Mouse (Mus musculus): ENCODE data around the gene Morc2a. TPM values are rescaled to one million over a fixed set of nuclear protein-coding genes. Genes with fewer than 3 reads are reported as not detected.
"Not testable (repeated sequence)": the region's sequence is repeated elsewhere in the genome, so short reads cannot be mapped to it uniquely, and the experiment has no call there.

Morc2a gene
- 34.9 and 36.3 TPM in 2 replicates for total RNA-seq (2012; rRNA removed)

- in situ Hi-C loops (cut with MboI; ENCODE audit: low sequenced_read_pairs in 2 of 2, unreplicated experiment in 2 of 2), result no loop called here
- peak within 1 kb of the TSS; percentile 80 for H3K27ac ChIP-seq (ENCODE audit: insufficient read depth, low read depth, low read length, poor library complexity, severe bottlenecking)
- H3K9me3 ChIP-seq (ENCODE audit: control insufficient read depth, insufficient read depth, low read depth, low read length), result no peaks in the 10 kb centered on the region
- H3K4me3 ChIP-seq (ENCODE audit: insufficient read depth in 1 of 2, low read depth in 1 of 2, low read length in 2 of 2, poor library complexity in 1 of 2, severe bottlenecking in 1 of 2), result peak within 1 kb of the TSS; percentile 98 to 99
- TF ChIP-seq CHD2 (IDR thresholded peaks at IDR 0.05; ENCODE audit: low read depth, low read length) (no peak), HCFC1 (IDR thresholded peaks at IDR 0.05; ENCODE audit: borderline replicate concordance, insufficient read depth, low read length) (peak; percentile 62; the same call in 1 of the 2 replicates)
- DNase-seq (ENCODE audit: low read depth, low spot score), result peak; percentile 98
- H3K36me3 ChIP-seq (ENCODE audit: control insufficient read depth, insufficient read depth, low read length, poor library complexity, severe bottlenecking), result peaks cover 11% of the 10 kb centered on the region
- peak within 1 kb of the TSS; percentile 95 for H3K9ac ChIP-seq (ENCODE audit: insufficient read depth, low read depth, low read length, poor library complexity, severe bottlenecking)
- no peaks in the 10 kb centered on the region; a peak in 1 of 4 replicates for H3K4me1 ChIP-seq (ENCODE audit: control insufficient read depth in 2 of 2, insufficient read depth in 2 of 2, low read length in 2 of 2, poor library complexity in 1 of 2)
Measured at GRCm38 (mm10) chr11:3648964-3649841, at the start of gene Morc2a. TSS of gene Morc2a (plus strand) at chr11:3649191.

DNA sequence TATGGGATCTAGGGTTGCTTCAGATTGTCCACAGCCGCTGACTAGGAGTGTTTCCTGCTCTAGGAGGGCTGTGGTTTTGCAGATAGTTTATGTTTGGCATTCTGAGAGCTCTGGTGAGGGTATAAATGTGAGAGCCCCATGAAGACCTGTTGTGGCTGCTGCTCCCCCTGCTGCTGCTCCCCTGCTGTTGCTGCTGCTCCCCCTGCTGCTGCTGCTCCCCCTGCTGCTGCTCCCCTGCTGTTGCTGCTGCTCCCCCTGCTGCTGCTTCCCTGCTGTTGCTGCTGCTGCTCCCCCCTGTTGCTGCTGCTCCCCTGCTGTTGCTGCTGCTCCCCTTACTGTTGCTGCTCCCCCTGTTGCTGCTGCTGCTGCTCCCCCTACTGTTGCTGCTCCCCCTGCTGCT is 47.0 kb upstream of the Morc2a start:
- H3K9ac ChIP-seq (ENCODE audit: insufficient read depth, low read depth, low read length, poor library complexity, severe bottlenecking); DNase-seq (ENCODE audit: low read depth, low spot score); H3K27ac ChIP-seq (ENCODE audit: insufficient read depth, low read depth, low read length, poor library complexity, severe bottlenecking); H3K36me3 ChIP-seq (ENCODE audit: control insufficient read depth, insufficient read depth, low read length, poor library complexity, severe bottlenecking); H3K4me1 ChIP-seq (ENCODE audit: control insufficient read depth in 2 of 2, insufficient read depth in 2 of 2, low read length in 2 of 2, poor library complexity in 1 of 2); in situ Hi-C loops (cut with MboI; ENCODE audit: low sequenced_read_pairs in 2 of 2, unreplicated experiment in 2 of 2); H3K9me3 ChIP-seq (ENCODE audit: control insufficient read depth, insufficient read depth, low read depth, low read length); H3K4me3 ChIP-seq (ENCODE audit: insufficient read depth in 1 of 2, low read depth in 1 of 2, low read length in 2 of 2, poor library complexity in 1 of 2, severe bottlenecking in 1 of 2): not testable (repeated sequence)

DNA sequence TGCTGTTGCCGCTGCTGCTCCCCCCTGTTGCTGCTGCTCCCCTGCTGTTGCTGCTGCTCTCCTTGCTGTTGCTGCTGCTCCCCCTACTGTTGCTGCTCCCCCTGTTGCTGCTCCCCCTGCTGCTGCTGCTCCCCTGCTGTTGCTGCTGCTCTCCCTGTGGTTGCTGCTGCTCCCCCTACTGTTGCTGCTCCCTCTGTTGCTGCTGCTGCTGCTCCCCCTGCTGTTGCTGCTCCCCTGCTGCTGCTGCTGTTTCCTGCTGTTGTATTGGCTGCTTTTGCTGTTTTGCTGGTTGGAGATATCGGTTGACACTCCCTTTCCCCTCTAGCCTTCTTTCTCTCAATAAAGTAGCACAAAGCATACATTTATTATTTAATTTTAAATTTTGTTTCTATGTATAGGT is 46.3 kb upstream of the Morc2a start:
- H3K9ac ChIP-seq (ENCODE audit: insufficient read depth, low read depth, low read length, poor library complexity, severe bottlenecking); H3K4me1 ChIP-seq (ENCODE audit: control insufficient read depth in 2 of 2, insufficient read depth in 2 of 2, low read length in 2 of 2, poor library complexity in 1 of 2); H3K27ac ChIP-seq (ENCODE audit: insufficient read depth, low read depth, low read length, poor library complexity, severe bottlenecking); H3K9me3 ChIP-seq (ENCODE audit: control insufficient read depth, insufficient read depth, low read depth, low read length); H3K4me3 ChIP-seq (ENCODE audit: insufficient read depth in 1 of 2, low read depth in 1 of 2, low read length in 2 of 2, poor library complexity in 1 of 2, severe bottlenecking in 1 of 2); H3K36me3 ChIP-seq (ENCODE audit: control insufficient read depth, insufficient read depth, low read length, poor library complexity, severe bottlenecking); in situ Hi-C loops (cut with MboI; ENCODE audit: low sequenced_read_pairs in 2 of 2, unreplicated experiment in 2 of 2); DNase-seq (ENCODE audit: low read depth, low spot score): not testable (repeated sequence)

DNA sequence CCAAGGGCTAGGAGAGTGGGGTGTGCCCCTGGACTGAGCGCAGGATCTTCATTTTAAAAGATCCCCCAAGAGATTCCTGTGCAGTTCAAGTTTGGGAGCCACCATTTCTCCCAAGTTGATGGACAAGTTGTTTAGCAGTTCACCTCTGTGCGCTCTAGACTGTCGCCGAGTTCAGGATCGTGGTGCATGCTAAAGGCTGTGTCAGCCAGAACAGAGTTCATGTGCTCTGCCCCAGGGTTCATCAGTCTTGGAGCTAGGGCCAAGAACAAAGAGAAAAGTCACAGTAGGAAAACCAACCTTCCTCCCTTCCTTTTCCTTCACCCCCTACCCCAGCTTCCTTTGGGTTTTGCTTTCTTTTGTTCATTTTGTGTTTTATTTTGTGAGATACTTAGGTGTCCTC is 42.5 kb upstream of the Morc2a start:
- no peak for DNase-seq (ENCODE audit: low read depth, low spot score)
- in situ Hi-C loops (cut with MboI; ENCODE audit: low sequenced_read_pairs in 2 of 2, unreplicated experiment in 2 of 2), result no loop called here
- no peaks in the 10 kb centered on the region for H3K36me3 ChIP-seq (ENCODE audit: control insufficient read depth, insufficient read depth, low read length, poor library complexity, severe bottlenecking)
- H3K4me3 ChIP-seq (ENCODE audit: insufficient read depth in 1 of 2, low read depth in 1 of 2, low read length in 2 of 2, poor library complexity in 1 of 2, severe bottlenecking in 1 of 2), result no peak overlapping the region
- H3K4me1 ChIP-seq (ENCODE audit: control insufficient read depth in 2 of 2, insufficient read depth in 2 of 2, low read length in 2 of 2, poor library complexity in 1 of 2), result no peaks in the 10 kb centered on the region
- TF ChIP-seq MAFK (IDR thresholded peaks at IDR 0.05; ENCODE audit: insufficient read depth, low read depth, low read length), result no peak
- no peak for TF ChIP-seq ZC3H11A (IDR thresholded peaks at IDR 0.05; ENCODE audit: borderline replicate concordance, low read depth, low read length)
- TF ChIP-seq CHD2 (IDR thresholded peaks at IDR 0.05; ENCODE audit: low read depth, low read length), result no peak
- TF ChIP-seq HCFC1 (IDR thresholded peaks at IDR 0.05; ENCODE audit: borderline replicate concordance, insufficient read depth, low read length), result no peak
- TF ChIP-seq ZNF384 (IDR thresholded peaks at IDR 0.05; ENCODE audit: low read depth, low read length), result no peak
- no peak overlapping the region for H3K9ac ChIP-seq (ENCODE audit: insufficient read depth, low read depth, low read length, poor library complexity, severe bottlenecking)
- no peak overlapping the region for H3K27ac ChIP-seq (ENCODE audit: insufficient read depth, low read depth, low read length, poor library complexity, severe bottlenecking)
- H3K9me3 ChIP-seq (ENCODE audit: control insufficient read depth, insufficient read depth, low read depth, low read length), result no peaks in the 10 kb centered on the region

DNA sequence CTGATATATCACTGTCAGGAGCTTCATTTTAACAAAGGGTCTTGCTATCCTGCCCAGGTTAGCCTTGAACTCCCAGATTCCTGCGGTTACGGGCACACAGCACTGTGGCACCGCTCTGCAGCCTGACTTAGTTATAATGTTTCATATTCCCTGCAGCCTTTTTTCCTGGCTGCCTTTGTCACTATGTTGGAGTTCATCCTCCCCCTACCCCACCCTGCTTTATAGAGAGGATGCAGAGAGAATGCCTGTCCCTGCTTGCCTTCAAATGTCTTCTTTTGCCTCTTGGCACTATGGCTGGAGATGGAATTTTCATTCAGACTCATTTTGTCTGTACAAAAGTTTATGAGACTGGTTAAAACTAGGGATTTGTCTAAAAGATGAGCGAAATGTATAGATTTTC is 33.4 kb upstream of the Morc2a start:
- Histone ChIP-seq H3K36me3 (ENCODE audit: control insufficient read depth, insufficient read depth, low read length, poor library complexity, severe bottlenecking) (no peaks in the 10 kb centered on the region), H3K9me3 (ENCODE audit: control insufficient read depth, insufficient read depth, low read depth, low read length) (no peaks in the 10 kb centered on the region), H3K4me3 (ENCODE audit: insufficient read depth in 1 of 2, low read depth in 1 of 2, low read length in 2 of 2, poor library complexity in 1 of 2, severe bottlenecking in 1 of 2) (no peak overlapping the region), H3K27ac (ENCODE audit: insufficient read depth, low read depth, low read length, poor library complexity, severe bottlenecking) (no peak overlapping the region), H3K9ac (ENCODE audit: insufficient read depth, low read depth, low read length, poor library complexity, severe bottlenecking) (no peak overlapping the region), H3K4me1 (ENCODE audit: control insufficient read depth in 2 of 2, insufficient read depth in 2 of 2, low read length in 2 of 2, poor library complexity in 1 of 2) (no peaks in the 10 kb centered on the region)
- in situ Hi-C loops (cut with MboI; ENCODE audit: low sequenced_read_pairs in 2 of 2, unreplicated experiment in 2 of 2), result no loop called here
- DNase-seq (ENCODE audit: low read depth, low spot score), result no peak
- TF ChIP-seq ZC3H11A (IDR thresholded peaks at IDR 0.05; ENCODE audit: borderline replicate concordance, low read depth, low read length) (no peak), CHD2 (IDR thresholded peaks at IDR 0.05; ENCODE audit: low read depth, low read length) (no peak), HCFC1 (IDR thresholded peaks at IDR 0.05; ENCODE audit: borderline replicate concordance, insufficient read depth, low read length) (no peak), MAFK (IDR thresholded peaks at IDR 0.05; ENCODE audit: insufficient read depth, low read depth, low read length) (no peak), ZNF384 (IDR thresholded peaks at IDR 0.05; ENCODE audit: low read depth, low read length) (no peak)
